Mouse (Mus musculus): Measurements from ENCODE around the gene Myo1d. TPM values are rescaled to one million over a fixed set of nuclear protein-coding genes. Genes with fewer than 3 reads are reported as not detected.

Gene Myo1d
- total and polyA plus RNA-seq, 3 experiments, result 15.9 to 81.1 (median 41.7) TPM

- no peaks in the 10 kb centered on the region for H3K79me2 ChIP-seq (ENCODE audit: control insufficient read depth, insufficient read depth, low read length, poor library complexity)
- DNase-seq (ENCODE audit: low read depth, low spot score), result no peak
- TF ChIP-seq MYC (IDR thresholded peaks at IDR 0.05; ENCODE audit: low read depth, low read length) (no peak), POLR2AphosphoS2 (IDR thresholded peaks at IDR 0.05; ENCODE audit: low read length) (no peak), ZC3H11A (IDR thresholded peaks at IDR 0.05; ENCODE audit: low read depth, low read length) (no peak), TBP (IDR thresholded peaks at IDR 0.05; ENCODE audit: low read depth, low read length) (no peak), RAD21 (IDR thresholded peaks at IDR 0.05; ENCODE audit: low read depth, low read length) (no peak), POLR2AphosphoS5 (IDR thresholded peaks at IDR 0.05; ENCODE audit: borderline replicate concordance, low read depth, low read length) (no peak)
- H3K27ac ChIP-seq (ENCODE audit: control insufficient read depth, low read depth, low read length), result no peak overlapping the region
- peaks cover 0 to 9% of the 10 kb centered on the region in 2 experiments; a peak in 2 of 4 replicates for H3K36me3 ChIP-seq (ENCODE audit: control insufficient read depth in 1 of 2, insufficient read depth in 2 of 2, low read length in 2 of 2)
- H3K4me3 ChIP-seq (ENCODE audit: control insufficient read depth in 1 of 2, insufficient read depth in 1 of 2, low read depth in 2 of 2, low read length in 2 of 2), result no peak overlapping the region
- H3K4me1 ChIP-seq (ENCODE audit: control insufficient read depth in 1 of 2, insufficient read depth in 2 of 2, low read length in 2 of 2), result peaks cover 4 to 9% of the 10 kb centered on the region in 2 experiments; a peak in 3 of 4 replicates
- no peak overlapping the region for H3K9ac ChIP-seq (ENCODE audit: control insufficient read depth, low read depth, low read length, poor library complexity, severe bottlenecking)
- no peaks in the 10 kb centered on the region for H3K27me3 ChIP-seq (ENCODE audit: control insufficient read depth in 1 of 2, insufficient read depth in 2 of 2, low read length in 2 of 2)
- H3K9me3 ChIP-seq (replicated peaks; ENCODE audit: insufficient read depth, low read length), result no peaks in the 10 kb centered on the region
Measured at GRCm38 (mm10) chr11:80518421-80519367, 261.1 kb downstream of the Myo1d start.

GRCm38 (mm10) chr11:80515895-80516294 is 263.9 kb downstream of the Myo1d start:
- no peaks in the 10 kb centered on the region for H3K9me3 ChIP-seq (replicated peaks; ENCODE audit: insufficient read depth, low read length)
- TF ChIP-seq MAX (IDR thresholded peaks at IDR 0.05; ENCODE audit: low read length), result no peak
- no peak for TF ChIP-seq TCF12 (IDR thresholded peaks at IDR 0.05; ENCODE audit: low read depth, low read length)
- TF ChIP-seq RAD21 (IDR thresholded peaks at IDR 0.05; ENCODE audit: low read depth, low read length), result no peak
- TF ChIP-seq RCOR1 (IDR thresholded peaks at IDR 0.05; ENCODE audit: low read depth, low read length), result no peak
- no peak for TF ChIP-seq ZC3H11A (IDR thresholded peaks at IDR 0.05; ENCODE audit: low read depth, low read length)
- TF ChIP-seq MAFK (IDR thresholded peaks at IDR 0.05; ENCODE audit: borderline replicate concordance, low read depth, low read length), result no peak
- no peak for TF ChIP-seq ZKSCAN1 (IDR thresholded peaks at IDR 0.05; ENCODE audit: low read depth, low read length)
- TF ChIP-seq NELFE (IDR thresholded peaks at IDR 0.05; ENCODE audit: low read depth, low read length), result no peak
- no peak for TF ChIP-seq MEF2A (IDR thresholded peaks at IDR 0.05; ENCODE audit: extremely low read depth, insufficient replicate concordance, low read depth, low read length, poor library complexity, severe bottlenecking)
- no peak for TF ChIP-seq MAZ (IDR thresholded peaks at IDR 0.05; ENCODE audit: low read depth, low read length)
- no peak for TF ChIP-seq ELF1 (IDR thresholded peaks at IDR 0.05; ENCODE audit: low read depth, low read length)
- TF ChIP-seq CHD1 (IDR thresholded peaks at IDR 0.05; ENCODE audit: low read depth, low read length), result no peak
- no peak for TF ChIP-seq EP300 (IDR thresholded peaks at IDR 0.05; ENCODE audit: low read depth in 1 of 2, low read length in 2 of 2)
- TF ChIP-seq MYC (IDR thresholded peaks at IDR 0.05; ENCODE audit: low read depth, low read length), result no peak
- no peak for TF ChIP-seq USF1 (IDR thresholded peaks at IDR 0.05; ENCODE audit: low read depth, low read length)
- TF ChIP-seq ETS1 (IDR thresholded peaks at IDR 0.05; ENCODE audit: low read depth, low read length), result no peak
- no peak overlapping the region for H3K27ac ChIP-seq (ENCODE audit: control insufficient read depth, low read depth, low read length)
- no peak for DNase-seq (ENCODE audit: low read depth, low spot score)
- H3K27me3 ChIP-seq (ENCODE audit: control insufficient read depth in 1 of 2, insufficient read depth in 2 of 2, low read length in 2 of 2), result no peaks in the 10 kb centered on the region
- H3K79me2 ChIP-seq (ENCODE audit: control insufficient read depth, insufficient read depth, low read length, poor library complexity), result no peaks in the 10 kb centered on the region
- no peak overlapping the region for H3K4me3 ChIP-seq (ENCODE audit: control insufficient read depth in 1 of 2, insufficient read depth in 1 of 2, low read depth in 2 of 2, low read length in 2 of 2)
- H3K4me1 ChIP-seq (ENCODE audit: control insufficient read depth in 1 of 2, insufficient read depth in 2 of 2, low read length in 2 of 2), result no peaks in the 10 kb centered on the region
- no peaks in the 10 kb centered on the region for H3K36me3 ChIP-seq (ENCODE audit: control insufficient read depth in 1 of 2, insufficient read depth in 2 of 2, low read length in 2 of 2)
- H3K9ac ChIP-seq (ENCODE audit: control insufficient read depth, low read depth, low read length, poor library complexity, severe bottlenecking), result no peak overlapping the region

All from MEL (cell line).